Mouse (Mus musculus): Measurements from ENCODE around the gene Pgs1. TPM values are rescaled to one million over a fixed set of nuclear protein-coding genes. Genes with fewer than 3 reads are reported as not detected.

The Pgs1 gene
- total RNA-seq, 2 experiments from 2014 or later, result 87.1 to 89.0 TPM

DNA sequence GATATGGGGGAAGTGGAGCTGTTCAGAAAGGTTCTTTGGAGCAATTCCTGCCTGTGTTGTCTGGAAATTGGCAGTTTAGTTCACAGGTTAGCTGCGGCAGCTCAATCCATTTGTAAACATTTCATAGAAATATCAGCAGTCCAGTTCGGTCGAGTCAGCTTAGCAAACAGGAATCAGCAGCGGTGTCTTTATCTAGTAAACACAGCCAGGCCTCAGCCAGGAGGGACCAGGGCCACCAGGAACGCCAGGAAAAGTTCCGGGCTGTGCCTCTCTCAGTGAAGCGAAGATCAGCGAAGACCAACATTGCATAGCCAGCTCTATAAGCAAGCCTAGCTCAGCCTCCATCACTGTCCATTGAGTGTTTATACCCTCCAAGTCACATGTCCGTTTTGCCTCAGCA lies 45.0 kb downstream of the Pgs1 start:
- DNase-seq (ENCODE audit: low spot score in 2 of 2), result no peak

DNA sequence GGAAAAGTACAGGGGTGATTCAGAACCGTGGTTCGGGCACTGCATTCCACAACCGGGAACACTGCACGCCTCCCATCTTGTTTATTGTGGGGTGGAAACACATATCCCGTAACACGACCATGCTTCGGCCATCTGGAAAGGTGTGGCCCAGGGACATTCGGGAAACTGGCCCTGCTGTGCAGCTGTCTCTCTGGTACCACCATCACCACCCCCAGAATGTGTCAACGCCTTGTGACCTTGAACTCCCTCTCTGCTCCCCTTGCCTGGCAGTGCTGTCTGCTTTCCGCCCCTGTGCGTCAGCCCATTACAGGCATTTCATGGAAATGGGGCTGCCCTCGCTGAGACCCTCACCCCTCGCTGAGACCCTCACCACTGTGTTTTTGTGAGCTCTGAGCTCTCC lies 48.3 kb downstream of the Pgs1 start:
- no peak for DNase-seq (ENCODE audit: low spot score in 2 of 2)

DNA sequence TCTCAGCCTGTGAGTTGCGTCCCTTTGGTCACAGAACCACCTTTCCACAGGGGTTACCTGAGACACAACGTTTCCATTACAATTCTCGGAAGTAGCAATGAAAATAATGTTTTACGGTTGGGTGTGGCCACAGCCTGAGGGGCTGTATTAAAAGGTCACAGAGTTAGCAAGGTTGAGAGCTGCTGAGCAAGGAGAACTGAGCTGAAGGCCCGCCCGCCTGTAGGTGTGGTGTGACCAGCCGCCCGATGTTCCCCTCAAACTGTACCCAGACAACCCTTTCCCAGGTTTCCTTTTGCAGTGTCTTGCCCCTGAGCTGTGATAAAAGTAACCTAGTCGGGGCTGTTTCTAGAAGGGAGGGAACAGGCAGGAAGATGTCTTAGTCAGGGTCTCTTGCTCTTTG lies 49.0 kb downstream of the Pgs1 start:
- no peak for DNase-seq (ENCODE audit: low spot score in 2 of 2)

DNA sequence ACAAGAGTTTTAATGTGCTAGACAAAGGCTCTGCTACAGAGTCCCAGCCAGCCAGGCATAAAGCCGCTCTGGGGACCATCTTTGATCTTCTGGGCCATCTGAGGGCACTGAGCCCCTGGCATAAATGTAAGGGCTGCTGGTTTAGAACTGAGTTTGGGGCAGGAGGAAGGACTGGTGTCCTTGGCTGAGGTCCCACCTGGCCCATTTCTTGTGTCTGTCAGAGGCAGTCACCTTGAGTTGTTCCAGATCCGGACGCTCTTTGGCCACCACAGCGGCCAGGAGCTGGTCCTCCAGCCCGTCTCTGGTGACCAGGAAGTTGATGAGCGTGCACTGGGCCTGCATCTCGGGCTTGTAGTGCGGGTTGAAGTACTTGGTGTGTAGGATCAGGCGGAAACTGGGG lies 56.7 kb downstream of the Pgs1 start:
- no peak for DNase-seq (ENCODE audit: low spot score in 2 of 2)

DNA sequence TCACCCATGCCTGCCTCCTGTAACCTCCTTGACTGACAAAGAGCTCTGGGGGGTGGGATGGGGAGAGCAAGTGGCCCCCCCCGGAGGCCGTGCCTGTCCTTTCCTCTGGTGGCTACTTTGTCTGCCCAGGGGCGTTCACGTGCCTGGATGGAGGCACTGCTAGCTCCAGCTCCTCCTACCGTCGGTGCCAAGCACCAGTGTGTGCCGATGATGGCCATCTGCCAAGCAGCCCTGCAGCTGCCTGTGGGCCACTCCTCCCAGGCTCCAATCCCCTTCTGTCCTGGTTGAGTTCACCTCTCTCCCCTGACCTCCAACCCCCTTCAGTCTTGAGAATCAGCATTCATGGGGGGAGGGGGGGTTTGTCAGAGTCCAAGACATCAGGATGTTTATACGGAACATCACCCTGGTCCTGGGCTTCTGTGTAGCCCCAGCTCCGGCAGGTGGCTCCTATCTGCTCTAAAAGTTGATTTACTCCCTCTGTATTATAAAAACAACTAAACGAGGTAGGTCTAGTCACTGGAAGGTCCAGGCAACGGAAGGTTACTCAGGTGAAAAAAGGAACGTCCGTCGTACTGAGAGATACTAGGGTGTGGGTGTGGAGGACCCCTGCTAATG lies 57.3 kb downstream of the Pgs1 start:
- peak; percentile 27 to 46 for DNase-seq (ENCODE audit: low spot score in 2 of 2)

DNA sequence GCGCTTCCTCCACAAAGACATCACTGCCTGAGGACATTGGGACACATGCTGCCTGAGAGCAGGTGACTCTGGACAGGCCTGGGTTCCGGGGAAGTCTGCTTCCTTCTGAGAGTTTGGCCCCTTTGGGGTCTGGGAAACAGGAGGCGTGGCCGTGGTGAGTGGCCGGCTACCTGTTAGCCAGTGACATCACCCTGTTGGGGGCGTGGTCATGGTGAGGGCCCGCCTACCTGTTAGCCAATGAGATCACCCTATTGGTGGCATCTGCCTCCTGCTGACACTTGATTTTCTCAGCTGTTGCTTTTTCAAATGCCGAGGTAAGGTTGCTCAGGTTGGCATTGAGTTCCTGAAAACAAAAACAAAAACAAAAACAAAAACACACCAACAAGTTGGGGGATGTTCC lies 63.5 kb downstream of the Pgs1 start:
- no peak for DNase-seq (ENCODE audit: low spot score in 2 of 2)

DNA sequence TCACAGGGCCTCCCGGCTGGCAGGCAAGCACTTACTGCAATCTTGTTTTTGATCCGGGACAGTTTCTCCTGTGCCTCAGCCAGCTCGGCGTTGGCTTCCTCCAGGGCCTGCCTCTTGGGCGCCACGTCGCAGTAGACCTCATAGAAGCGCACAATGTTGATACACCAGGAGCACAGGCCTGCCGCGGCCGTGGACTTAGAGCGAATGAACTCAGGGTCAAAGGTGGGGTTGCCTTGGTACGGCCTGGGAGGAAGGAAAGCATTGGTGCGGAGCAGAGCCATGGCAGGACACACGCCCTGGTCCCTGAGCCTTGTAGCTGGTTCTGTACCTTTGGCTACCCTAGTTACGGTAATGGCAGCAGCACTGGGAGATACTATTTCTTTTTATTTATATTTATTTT lies 64.1 kb downstream of the Pgs1 start:
- DNase-seq (ENCODE audit: low spot score in 2 of 2), result no peak

DNA sequence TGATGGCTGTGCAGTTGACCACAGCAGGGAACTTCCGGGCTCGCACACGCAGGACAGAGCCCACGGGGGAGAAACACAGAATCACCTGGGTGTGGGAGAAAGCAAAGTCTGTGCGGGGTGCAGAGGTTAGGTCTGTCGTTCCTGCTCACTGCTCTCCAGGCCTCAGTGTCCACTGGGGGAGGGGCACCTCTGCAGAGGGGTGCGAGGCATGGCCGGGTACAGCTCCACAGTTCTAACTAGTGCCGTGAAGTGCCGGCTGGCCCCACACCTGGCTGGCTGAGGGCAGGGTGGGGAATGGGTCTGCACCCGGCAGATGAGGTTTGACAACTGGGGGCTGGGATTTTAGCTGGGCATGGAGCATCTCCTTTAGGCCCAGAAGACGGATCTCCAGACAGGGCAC lies 72.3 kb downstream of the Pgs1 start:
- DNase-seq (ENCODE audit: low spot score in 2 of 2), result no peak

DNA sequence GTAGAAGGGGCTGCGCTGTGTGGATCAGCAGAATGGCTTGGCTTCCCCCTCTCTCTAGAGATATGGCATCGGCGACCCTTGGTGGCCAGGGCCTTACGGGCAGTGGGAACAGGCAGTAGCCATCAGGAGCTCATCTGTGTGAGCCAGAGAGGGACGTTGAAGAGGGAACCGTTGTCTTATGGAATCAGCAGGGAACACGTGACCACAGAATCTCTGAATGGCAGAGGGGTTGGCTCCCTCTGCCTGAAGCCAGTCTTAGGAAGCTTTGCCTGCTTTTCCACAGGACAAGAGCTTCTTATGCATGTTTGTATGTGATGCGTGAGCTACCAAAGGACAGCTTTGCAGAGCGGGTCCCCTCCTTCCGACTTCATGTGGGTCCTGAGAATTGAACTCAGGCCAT lies 72.8 kb downstream of the Pgs1 start:
- no peak for DNase-seq (ENCODE audit: low spot score in 2 of 2)

DNA sequence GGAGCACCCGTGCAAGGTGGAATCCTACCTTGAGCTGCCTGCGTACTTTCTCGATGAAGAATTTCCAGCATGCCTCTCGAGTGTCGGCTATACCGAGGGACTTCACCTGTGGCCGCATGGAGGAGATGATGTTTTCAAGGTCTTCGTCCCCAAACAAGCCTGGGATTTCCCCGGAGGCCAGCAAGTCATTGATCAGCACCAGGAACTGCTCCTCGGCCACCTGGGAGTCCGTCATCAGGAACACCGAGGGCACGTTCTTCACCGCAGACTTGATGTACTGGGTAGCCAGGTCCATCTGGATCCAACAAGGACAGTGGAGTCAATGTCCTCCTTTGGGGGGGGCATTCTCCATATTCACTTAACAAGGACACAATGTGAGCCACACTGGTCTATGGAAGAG lies 73.9 kb downstream of the Pgs1 start:
- no peak for DNase-seq (ENCODE audit: low spot score in 2 of 2)

DNA sequence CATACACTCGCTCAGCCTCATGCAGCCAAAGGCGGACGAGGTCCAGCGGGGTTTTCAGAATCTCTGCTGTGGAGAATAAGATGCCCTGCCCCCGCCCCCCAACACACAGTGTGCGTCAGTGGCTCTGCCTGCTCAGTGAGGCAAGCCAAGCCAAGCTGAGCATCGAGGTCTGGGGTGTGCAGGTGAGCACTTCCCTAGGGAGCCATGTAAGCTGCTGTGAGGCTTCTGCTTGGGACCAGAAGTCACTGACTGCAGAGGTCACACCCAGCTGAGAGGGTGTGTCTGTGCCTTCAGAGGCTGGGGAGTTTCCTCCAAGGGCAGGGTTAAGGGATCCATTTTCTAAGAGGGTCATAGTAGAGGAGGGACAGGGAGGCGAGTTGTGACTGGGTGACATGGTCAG lies 81.5 kb downstream of the Pgs1 start:
- no peak for DNase-seq (ENCODE audit: low spot score in 2 of 2)

DNA sequence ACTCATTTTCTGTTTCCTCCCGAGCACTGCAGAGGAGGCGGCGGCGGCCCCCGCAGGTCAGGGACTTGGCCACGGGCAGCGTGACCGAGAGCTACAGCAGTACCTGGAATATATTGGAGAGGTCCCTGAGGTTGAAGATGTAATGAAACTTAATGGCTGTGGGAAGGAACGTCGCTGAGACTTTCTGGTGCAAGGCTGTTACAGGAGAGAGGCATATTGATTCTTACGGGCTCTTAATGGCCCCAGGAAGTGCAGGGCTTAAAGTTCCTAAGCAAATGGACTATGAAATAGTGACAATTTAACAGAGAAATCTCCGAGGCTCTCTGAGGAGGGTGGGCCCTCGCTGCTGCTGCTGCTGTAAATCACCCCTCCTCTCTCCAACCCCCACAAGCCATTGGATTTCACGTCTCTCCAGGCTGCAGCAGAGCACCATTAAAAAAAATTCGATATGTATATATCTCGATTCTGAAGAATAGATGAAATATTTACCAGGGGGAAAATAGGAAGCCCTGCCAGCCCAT lies 82.8 kb downstream of the Pgs1 start:
- DNase-seq (ENCODE audit: low spot score in 2 of 2), result no peak

DNA sequence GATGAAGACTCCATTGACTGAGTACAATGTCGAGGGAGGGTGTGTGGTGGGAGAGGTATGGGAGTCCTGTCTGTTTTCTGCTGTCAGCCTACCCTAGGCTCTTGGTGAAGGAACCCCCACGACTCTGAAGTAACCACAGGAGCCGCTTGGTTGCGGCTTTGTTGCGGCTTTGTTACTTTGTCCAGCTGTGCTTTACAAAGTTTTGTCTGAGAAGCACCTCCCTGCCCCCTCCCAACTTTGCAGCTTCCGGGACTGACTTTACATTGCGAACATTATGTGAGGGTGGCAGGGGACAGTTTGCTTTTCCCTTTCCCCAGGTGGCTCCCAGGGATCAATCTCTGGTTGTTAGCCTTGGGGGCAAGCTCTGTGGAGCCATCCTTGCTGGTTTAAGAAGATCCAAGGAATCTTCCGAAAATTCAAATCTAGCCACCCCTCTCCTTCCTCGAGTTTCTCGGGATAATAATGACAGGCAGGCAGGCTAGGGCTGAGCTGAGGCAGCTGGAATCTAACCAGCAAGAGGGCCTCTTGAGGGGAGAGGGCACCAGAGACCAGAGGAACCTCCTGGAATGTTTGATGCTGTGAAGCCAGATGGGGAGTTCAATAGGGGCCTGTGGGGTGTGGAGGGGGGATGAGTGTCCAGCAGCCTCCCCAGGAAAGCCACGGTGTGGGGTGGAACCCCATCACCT lies 85.3 kb downstream of the Pgs1 start:
- DNase-seq (ENCODE audit: low spot score in 2 of 2), result no peak

Small RNA genes lying within 50 kb of the gene (microRNA-seq; reads per million reads assigned to microRNA genes)
- 3.6 to 3.7 reads per million in 2 experiments for gene Mir6933

Other genes with a start within 250 kb of the Pgs1 start
- 1 to 10 TPM in 1 of 2 experiments, under 1 TPM in 1; 0.40 to 1.1 TPM for gene Tmc8, start 204.2 kb upstream of the Pgs1 start, total RNA-seq (2021)
- 1 to 10 TPM; 7.0 to 7.3 TPM for gene Tmc6, start 204.1 kb upstream of the Pgs1 start, total RNA-seq (2021)
- not detected for gene 6030468B19Rik, start 188.6 kb upstream of the Pgs1 start, total RNA-seq (2021)
- gene Gm20708, start 176.6 kb upstream of the Pgs1 start, total RNA-seq (2021), result 1 to 10 TPM in 1 of 2 experiments, under 1 TPM in 1; 0.86 to 2.6 TPM
- gene Syngr2, start 176.6 kb upstream of the Pgs1 start, total RNA-seq (2021), result 10 to 100 TPM in 1 of 2 experiments, 1 to 10 TPM in 1; 9.3 to 15.8 TPM
- 1 to 10 TPM; 4.1 to 6.3 TPM for gene Afmid, start 160.4 kb upstream of the Pgs1 start, total RNA-seq (2021)
- gene Tk1, start 160.2 kb upstream of the Pgs1 start, total RNA-seq (2021), result under 1 TPM; 0.84 to 0.98 TPM
- gene Birc5, start 137.0 kb upstream of the Pgs1 start, total RNA-seq (2021), result under 1 TPM; 0.65 to 0.87 TPM
- gene Tmem235, start 125.5 kb upstream of the Pgs1 start, total RNA-seq (2021), result not detected
- gene Tha1, start 112.8 kb upstream of the Pgs1 start, total RNA-seq (2021), result 1 to 10 TPM; 2.8 to 5.0 TPM
- gene Socs3, start 16.2 kb upstream of the Pgs1 start, total RNA-seq (2021), result 1 to 10 TPM; 4.5 to 4.9 TPM
- gene Dnah17, start 144.3 kb downstream of the Pgs1 start, total RNA-seq (2021), result under 1 TPM; 0.12 to 0.30 TPM